Mouse (Mus musculus): ENCODE results near the gene Sertad1.
A peak's percentile ranks its signal among the peaks of the same experiment; 100 is the strongest.

DNA sequence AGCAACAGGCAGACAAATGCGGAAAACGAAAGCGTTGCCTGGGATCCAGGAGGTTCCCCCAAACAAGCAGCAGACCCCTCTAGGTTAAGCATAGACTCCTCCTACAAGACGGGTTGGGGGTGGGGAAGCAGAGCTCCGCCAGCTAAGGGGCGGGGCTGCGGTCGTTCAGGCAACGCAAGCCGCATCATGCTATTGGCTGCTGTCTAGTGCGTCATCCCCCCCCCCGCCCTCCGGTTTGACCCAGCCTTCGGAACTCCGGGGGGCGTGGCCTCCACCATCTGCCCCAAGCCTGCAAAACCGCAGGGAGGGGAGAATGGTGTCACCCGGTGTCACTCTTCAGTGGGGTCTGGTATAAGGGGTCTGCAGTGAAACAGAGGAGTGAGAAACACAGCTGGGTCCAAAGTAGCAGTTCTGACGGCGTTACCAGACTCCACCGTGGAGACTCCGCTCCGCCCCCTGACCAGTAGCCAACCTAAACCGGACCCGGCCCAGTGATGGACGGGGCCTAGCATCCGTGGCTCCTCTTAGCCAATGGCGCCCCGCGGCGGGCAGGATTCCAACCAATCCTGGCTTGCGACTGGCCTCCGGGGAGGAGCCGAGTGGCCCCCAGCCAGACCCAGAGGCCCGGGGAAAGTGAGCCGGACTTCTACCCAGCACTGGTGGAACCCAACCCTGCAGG lies 13.4 kb upstream of the Sertad1 start, which contains the start of gene Sertad3:
- peak; percentile 20; the same call in 1 of the 2 replicates for TF ChIP-seq CTCF (IDR thresholded peaks at IDR 0.05; ENCODE audit: low read depth)
- TF ChIP-seq EP300 (IDR thresholded peaks at IDR 0.05; ENCODE audit: low read depth): peak; percentile 59

All from liver, postnatal 0 days (tissue).